Mouse (Mus musculus) hindbrain, embryonic 10.5 days (tissue): ENCODE results near the gene Dnajb8. TPM values are rescaled to one million over a fixed set of nuclear protein-coding genes. Genes with fewer than 3 reads are reported as not detected.
A peak's percentile ranks its signal among the peaks of the same experiment; 100 is the strongest.

Source experiments
- DNase-seq: peaks from one replicate; pipeline ENCODE4 v3.0.0-alpha.2; 2017; ENCODE audit warnings: low spot score
- H3K27ac ChIP-seq: fragments of 300-500 bp; sonication (generic); 2 replicates; pipeline ENCODE4 v1.5.1; 2016; ENCODE audit warnings: mild to moderate bottlenecking, moderate library complexity
- H3K27me3 ChIP-seq: fragments of 300-500 bp; sonication (generic); 2 replicates; pipeline ENCODE4 v1.6.1; 2016; ENCODE audit warnings: mild to moderate bottlenecking; ENCODE audit not compliant: poor library complexity, insufficient read depth, severe bottlenecking
- H3K36me3 ChIP-seq: fragments of 300-500 bp; sonication (generic); 2 replicates; pipeline ENCODE4 v1.6.1; 2016; ENCODE audit warnings: mild to moderate bottlenecking, moderate library complexity
- H3K4me1 ChIP-seq: fragments of 300-500 bp; sonication (generic); replicated peaks from 2 replicates; pipeline ENCODE4 v1.6.1; 2016; ENCODE audit warnings: mild to moderate bottlenecking
- H3K4me3 ChIP-seq: fragments of 300-500 bp; sonication (generic); 2 replicates; pipeline ENCODE4 v1.5.1; 2016; ENCODE audit warnings: mild to moderate bottlenecking, moderate library complexity
- H3K9me3 ChIP-seq: fragments of 300-500 bp; sonication (generic); 2 replicates; pipeline ENCODE4 v1.6.1; 2016; ENCODE audit warnings: mild to moderate bottlenecking, moderate library complexity
- WGBS: fragments of 180-500 bp; shearing (Covaris S2); methylation state at CpG from one replicate; pipeline ENCODE4 v1.1.7; 2016; 5-methylcytosine and 5-hydroxymethylcytosine counted together
- polyA plus RNA-seq: library from polyadenylated mRNA; unstranded; fragments of >200 nt; fragmentation: Nextera tagmentation; extraction: Ambion mirVana; gene quantifications from 2 replicates; pipeline ENCODE4 v1.2.1, GENCODE M21; 2016

The Dnajb8 gene
- polyA plus RNA-seq, 1 experiment from 2014 or later = not detected

DNA sequence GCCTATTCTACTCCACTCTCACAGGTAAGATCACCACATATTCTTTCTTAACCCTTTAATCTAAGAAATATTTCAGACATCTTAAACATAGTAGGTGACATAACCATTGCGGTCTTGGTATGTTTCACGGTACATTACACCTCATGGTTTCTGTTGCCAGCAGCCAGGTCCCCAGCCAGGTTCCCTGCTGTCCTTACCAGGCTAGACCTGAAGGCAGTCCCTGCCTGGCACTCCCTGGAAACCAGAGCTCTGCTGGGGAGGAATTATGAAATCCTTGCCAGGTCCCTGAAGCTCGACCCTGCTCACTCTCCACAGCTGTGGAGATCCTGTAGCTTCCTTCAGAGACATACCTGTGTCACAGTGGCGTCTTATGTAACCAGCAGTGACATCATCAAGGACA, 5.9 kb upstream of the Dnajb8 start:
- H3K36me3 ChIP-seq = no peaks in the 10 kb centered on the region
- H3K4me3 ChIP-seq = no peak overlapping the region
- H3K9me3 ChIP-seq = peaks cover 5% of the 10 kb centered on the region
- WGBS = 78% methylated on average over 4 of the region's 4 CpGs
- H3K27ac ChIP-seq = no peak overlapping the region
- no peak for DNase-seq
- H3K27me3 ChIP-seq = peaks cover 12% of the 10 kb centered on the region
- H3K4me1 ChIP-seq = peaks cover 16% of the 10 kb centered on the region

GRCm38 (mm10) chr6:88219094-88219493, 3.0 kb upstream of the Dnajb8 start:
- no peak for DNase-seq
- Histone ChIP-seq H3K4me1 (peaks cover 25% of the 10 kb centered on the region), H3K27ac (no peak overlapping the region), H3K36me3 (no peaks in the 10 kb centered on the region), H3K4me3 (no peak overlapping the region), H3K9me3 (peaks cover 5% of the 10 kb centered on the region), H3K27me3 (peaks cover 28% of the 10 kb centered on the region)
- WGBS = 39% methylated on average over 4 of the region's 4 CpGs

DNA sequence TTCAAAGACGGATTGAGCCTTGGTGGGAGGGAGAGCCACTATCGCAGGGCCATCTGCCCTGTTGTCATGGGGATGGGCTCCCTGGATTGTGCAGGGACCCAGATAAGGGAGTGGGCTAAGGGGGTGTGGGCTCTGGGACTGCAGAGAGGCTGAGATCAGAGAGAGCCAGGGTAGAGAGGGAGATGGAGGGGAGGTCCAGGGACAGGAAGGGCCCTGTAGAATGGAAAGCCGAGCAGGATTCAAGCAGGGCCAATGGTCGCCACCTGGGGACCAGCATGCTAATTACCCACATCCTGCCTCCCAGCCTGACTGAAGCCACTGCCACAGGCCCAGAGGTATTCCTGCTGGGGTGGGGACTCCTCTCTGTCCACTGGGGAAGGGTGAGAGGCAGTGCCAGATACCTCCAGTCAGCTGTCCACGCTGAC, 4.5 kb downstream of the Dnajb8 start:
- WGBS = 16% methylated on average over 5 of the region's 5 CpGs
- peaks cover 63% of the 10 kb centered on the region for H3K27me3 ChIP-seq

GRCm38 (mm10) chr6:88227537-88227936, 5.5 kb downstream of the Dnajb8 start:
- Histone ChIP-seq H3K36me3 (no peaks in the 10 kb centered on the region), H3K9me3 (no peaks in the 10 kb centered on the region), H3K27me3 (peaks cover 68% of the 10 kb centered on the region), H3K4me1 (peaks cover 43% of the 10 kb centered on the region), H3K4me3 (no peak overlapping the region), H3K27ac (peak overlapping the region; percentile 72; the same call in 1 of the 2 replicates)
- WGBS = 58% methylated on average over 7 of the region's 7 CpGs
- DNase-seq = no peak

More for the DNA sequence above, 4.5 kb downstream of the Dnajb8 start:
- Histone ChIP-seq H3K36me3 (no peaks in the 10 kb centered on the region), H3K4me1 (peaks cover 51% of the 10 kb centered on the region), H3K9me3 (no peaks in the 10 kb centered on the region), H3K4me3 (no peak overlapping the region), H3K27ac (peak overlapping the region; percentile 42; the same call in 1 of the 2 replicates)
- DNase-seq = peak; percentile 45

DNA sequence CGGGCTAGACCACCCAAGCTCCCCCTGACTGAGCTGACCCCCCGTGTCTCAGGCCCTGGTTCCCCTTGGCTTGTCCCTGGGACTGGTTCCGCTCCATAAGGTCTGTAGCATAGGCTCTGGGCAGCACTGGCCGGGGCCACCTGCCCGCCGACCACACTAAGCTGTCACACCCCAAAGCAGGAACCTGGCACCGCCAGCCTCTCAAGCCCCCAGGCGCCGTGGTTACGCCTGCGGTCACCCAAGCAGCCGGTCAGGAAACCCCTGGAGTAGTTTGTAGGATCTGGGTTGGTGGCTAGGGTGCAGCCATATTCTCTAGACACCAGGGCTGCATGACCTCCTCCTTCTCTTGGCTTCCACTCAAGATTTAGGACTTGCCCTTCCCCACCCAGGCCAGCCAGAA, 7.2 kb downstream of the Dnajb8 start:
- no peak for DNase-seq
- Histone ChIP-seq H3K9me3 (no peaks in the 10 kb centered on the region), H3K36me3 (no peaks in the 10 kb centered on the region), H3K4me3 (no peak overlapping the region), H3K27ac (0 out of 2 replicates have a peak overlapping the region, but pooled peaks have one; percentile 10), H3K4me1 (peaks cover 53% of the 10 kb centered on the region), H3K27me3 (peaks cover 73% of the 10 kb centered on the region)
- WGBS = 85% methylated on average over 12 of the region's 12 CpGs

- Histone ChIP-seq H3K4me1 (peaks cover 55% of the 10 kb centered on the region), H3K36me3 (no peaks in the 10 kb centered on the region), H3K4me3 (no peak overlapping the region), H3K27me3 (peaks cover 88% of the 10 kb centered on the region), H3K9me3 (no peaks in the 10 kb centered on the region), H3K27ac (no peak overlapping the region)
- no peak for DNase-seq
- WGBS = 82% methylated on average over 7 of the region's 7 CpGs
These were observed 9.8 kb downstream of the Dnajb8 start for GRCm38 (mm10) chr6:88231821-88232220.

DNA sequence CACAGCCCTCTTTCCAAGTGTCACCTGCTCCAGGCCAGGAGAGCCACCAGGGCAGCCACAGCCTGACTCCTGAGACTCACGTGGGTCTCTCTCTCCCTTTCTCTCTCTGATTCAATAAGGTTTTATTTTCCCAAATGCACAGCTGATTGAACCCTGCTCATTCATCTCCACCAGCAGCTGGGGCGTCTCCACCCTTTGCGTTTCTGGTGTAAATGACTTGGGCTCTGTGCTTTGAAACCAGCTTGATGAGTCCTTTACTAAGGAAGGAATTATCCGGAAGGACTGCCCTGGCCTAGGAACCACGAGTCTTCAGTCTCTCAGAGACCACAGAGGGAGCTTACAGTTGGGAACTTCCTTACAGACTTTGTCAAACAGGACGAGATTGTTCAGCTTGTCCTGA, 10.2 kb downstream of the Dnajb8 start:
- peaks cover 55% of the 10 kb centered on the region for H3K4me1 ChIP-seq
- H3K9me3 ChIP-seq = no peaks in the 10 kb centered on the region
- no peak for DNase-seq
- WGBS = 67% methylated on average over 6 of the region's 6 CpGs
- H3K27ac ChIP-seq = no peak overlapping the region
- no peaks in the 10 kb centered on the region for H3K36me3 ChIP-seq
- no peak overlapping the region for H3K4me3 ChIP-seq
- peaks cover 92% of the 10 kb centered on the region for H3K27me3 ChIP-seq

DNA sequence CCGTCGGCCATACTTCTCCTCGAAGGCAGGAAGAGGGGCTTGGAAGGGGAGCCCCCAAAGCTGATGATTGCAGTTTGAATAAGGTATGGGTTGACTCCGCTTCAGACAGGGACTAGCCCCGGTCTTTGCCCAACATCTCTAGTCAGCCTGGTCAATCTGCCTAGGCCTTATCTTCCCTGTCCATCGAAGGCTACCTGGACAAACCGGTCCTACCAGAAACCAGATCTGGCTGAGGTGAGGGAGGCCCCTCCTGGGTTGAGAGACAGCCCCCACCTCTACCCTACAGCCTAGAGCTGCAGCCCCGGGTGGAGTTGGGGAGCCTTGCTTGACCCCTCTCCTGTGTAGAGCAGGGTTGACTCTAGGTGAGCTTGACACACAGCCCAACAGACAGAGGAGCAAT, 11.9 kb downstream of the Dnajb8 start:
- WGBS = 76% methylated on average over 8 of the region's 8 CpGs
- Histone ChIP-seq H3K27me3 (peaks cover 95% of the 10 kb centered on the region), H3K4me1 (peaks cover 46% of the 10 kb centered on the region), H3K36me3 (no peaks in the 10 kb centered on the region), H3K27ac (peak overlapping the region; percentile 41), H3K4me3 (no peak overlapping the region), H3K9me3 (no peaks in the 10 kb centered on the region)
- no peak for DNase-seq

GRCm38 (mm10) chr6:88235461-88235860, 13.4 kb downstream of the Dnajb8 start:
- 22% methylated on average over 8 of the region's 8 CpGs for WGBS
- H3K4me1 ChIP-seq = peaks cover 41% of the 10 kb centered on the region
- no peaks in the 10 kb centered on the region for H3K36me3 ChIP-seq
- peak overlapping the region; percentile 86 for H3K27ac ChIP-seq
- DNase-seq = no peak
- no peaks in the 10 kb centered on the region for H3K9me3 ChIP-seq
- peak overlapping the region; percentile 47 for H3K4me3 ChIP-seq
- H3K27me3 ChIP-seq = peaks cover 99% of the 10 kb centered on the region

GRCm38 (mm10) chr6:88235983-88236382, 13.9 kb downstream of the Dnajb8 start:
- H3K27ac ChIP-seq = peak overlapping the region; percentile 86
- H3K27me3 ChIP-seq = peaks cover 99% of the 10 kb centered on the region
- WGBS = 1% methylated on average over 17 of the region's 17 CpGs
- H3K4me1 ChIP-seq = peaks cover 43% of the 10 kb centered on the region
- peak overlapping the region; percentile 47 for H3K4me3 ChIP-seq
- DNase-seq = peak; percentile 77
- H3K36me3 ChIP-seq = no peaks in the 10 kb centered on the region
- no peaks in the 10 kb centered on the region for H3K9me3 ChIP-seq

GRCm38 (mm10) chr6:88236513-88236912, 14.4 kb downstream of the Dnajb8 start:
- Histone ChIP-seq H3K9me3 (no peaks in the 10 kb centered on the region), H3K4me3 (peak overlapping the region; percentile 47), H3K27ac (peak overlapping the region; percentile 86), H3K4me1 (peaks cover 47% of the 10 kb centered on the region), H3K36me3 (no peaks in the 10 kb centered on the region), H3K27me3 (peaks cover 99% of the 10 kb centered on the region)
- no peak for DNase-seq
- 10% methylated on average over 7 of the region's 7 CpGs for WGBS

- peak; percentile 81 for DNase-seq
- Histone ChIP-seq H3K27me3 (peaks cover 73% of the 10 kb centered on the region), H3K4me1 (peaks cover 27% of the 10 kb centered on the region), H3K4me3 (peak overlapping the region; percentile 14; the same call in 1 of the 2 replicates), H3K36me3 (no peaks in the 10 kb centered on the region), H3K27ac (no peak overlapping the region), H3K9me3 (no peaks in the 10 kb centered on the region)
- 2% methylated on average over 15 of the region's 15 CpGs for WGBS
These were observed 20.5 kb downstream of the Dnajb8 start for GRCm38 (mm10) chr6:88242604-88243003.

- Histone ChIP-seq H3K9me3 (no peaks in the 10 kb centered on the region), H3K27ac (no peak overlapping the region), H3K4me3 (no peak overlapping the region), H3K4me1 (peaks cover 6% of the 10 kb centered on the region; the same call in 1 of the 2 replicates), H3K36me3 (no peaks in the 10 kb centered on the region), H3K27me3 (peaks cover 8% of the 10 kb centered on the region; the same call in 1 of the 2 replicates)
- whole genome bisulfite sequencing = 93% methylated on average over 1 of the region's 1 CpGs
- DNase-seq = no peak
These were observed 27.2 kb downstream of the Dnajb8 start for GRCm38 (mm10) chr6:88249231-88249630.

- H3K4me3 ChIP-seq = no peak overlapping the region
- 0 out of 2 replicates have a peak, but pooled peaks cover 4% of the 10 kb centered on the region for H3K4me1 ChIP-seq
- peaks cover 8% of the 10 kb centered on the region for H3K36me3 ChIP-seq
- no peak overlapping the region for H3K27ac ChIP-seq
- no peaks in the 10 kb centered on the region for H3K27me3 ChIP-seq
- H3K9me3 ChIP-seq = no peaks in the 10 kb centered on the region
- WGBS = 85% methylated on average over 1 of the region's 1 CpGs
- DNase-seq = no peak
These were observed 29.3 kb downstream of the Dnajb8 start for GRCm38 (mm10) chr6:88251396-88251795.
